Mouse (Mus musculus) ovary, postnatal 36 days (tissue): ENCODE data around the gene Pstpip1.

Experiments
- DNase-seq: peaks from one replicate; pipeline ENCODE4 v3.0.0; 2022; ENCODE audit warnings: low spot score, mixed read lengths

Pstpip1 gene

DNA sequence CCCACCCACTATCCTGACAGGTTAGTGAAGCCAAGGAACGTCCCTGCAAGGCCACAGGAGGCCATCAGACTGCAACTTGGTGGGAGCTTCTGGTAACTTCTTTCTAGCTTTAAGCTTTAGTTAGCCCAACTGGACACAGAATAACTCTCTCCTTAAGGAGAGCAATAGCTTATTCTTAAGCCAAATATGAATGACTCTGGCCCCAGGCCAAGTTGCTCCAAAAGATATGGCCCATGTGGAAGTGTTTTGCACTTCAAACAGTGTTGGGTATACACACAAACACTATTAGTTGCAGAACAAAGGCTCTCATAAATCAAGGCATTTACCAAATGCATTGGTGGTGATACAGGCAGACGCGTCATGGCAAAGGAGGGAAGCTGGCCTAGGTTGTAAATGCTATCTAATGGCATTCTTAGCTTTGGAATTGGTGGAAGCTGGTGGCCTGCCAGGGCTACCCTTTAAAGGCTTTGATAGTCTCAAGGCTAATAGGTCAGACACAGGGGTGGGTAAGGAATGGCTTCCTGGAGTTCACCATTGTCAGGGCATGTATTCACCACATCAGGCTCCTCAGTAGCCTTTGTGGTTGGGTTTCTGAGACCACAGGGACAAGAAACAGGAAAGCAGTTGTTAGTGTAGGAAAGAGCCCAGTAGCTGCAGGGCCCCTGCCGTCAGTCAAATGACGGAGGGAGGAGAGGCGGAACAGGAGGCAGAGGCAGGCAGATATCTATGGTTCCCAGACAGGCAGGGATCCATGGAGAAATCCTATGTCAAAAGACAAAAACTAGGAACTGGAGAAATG, 16.7 kb downstream of the Pstpip1 start:
- no peak for DNase-seq

- no peak for DNase-seq
Observed at GRCm38 (mm10) chr9:56107527-56107926, 17.8 kb downstream of the Pstpip1 start.

DNA sequence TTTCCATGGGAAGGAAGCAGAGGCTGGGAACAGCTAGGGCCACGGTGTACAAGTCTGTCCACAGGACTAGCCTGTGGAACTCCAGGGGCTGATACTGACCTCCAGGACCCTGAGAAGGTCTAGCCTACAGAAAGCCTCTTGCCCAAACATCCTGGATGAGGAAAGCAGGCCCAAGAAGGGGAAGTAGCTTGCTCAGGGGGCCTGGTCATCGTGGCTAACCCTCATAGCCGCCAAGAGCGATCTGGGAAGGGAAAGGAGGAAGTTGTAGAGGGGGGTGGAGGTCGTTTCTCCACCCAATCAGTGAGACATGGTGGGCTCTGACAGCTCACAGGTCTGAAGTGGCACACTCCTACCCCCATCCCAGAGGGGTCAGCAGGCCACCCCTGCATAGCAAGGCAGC, 18.4 kb downstream of the Pstpip1 start:
- no peak for DNase-seq

DNA sequence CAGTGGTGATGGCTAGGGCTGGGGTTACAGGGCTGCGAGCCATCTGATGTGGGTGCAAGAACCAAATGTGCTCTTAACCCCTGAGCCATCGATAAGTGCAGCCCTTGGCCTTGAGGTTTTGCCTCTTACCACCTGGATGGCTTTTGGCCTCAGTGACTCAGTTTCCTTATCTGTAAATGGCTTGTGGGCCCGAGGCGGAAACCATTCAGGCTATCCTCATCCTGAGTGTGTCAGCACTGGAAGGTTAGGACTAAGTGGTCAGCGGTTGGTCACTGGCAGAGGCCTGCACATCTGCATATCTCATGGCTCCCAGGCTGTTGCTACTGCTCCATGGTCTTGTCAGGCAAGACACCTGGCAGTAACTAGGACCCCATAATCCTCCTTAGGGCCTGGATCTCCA, 28.3 kb downstream of the Pstpip1 start:
- no peak for DNase-seq

- peak; percentile 64 for DNase-seq
Observed at GRCm38 (mm10) chr9:56118582-56118981, 28.8 kb downstream of the Pstpip1 start.

- DNase-seq: no peak
Observed at GRCm38 (mm10) chr9:56119651-56120050, 29.9 kb downstream of the Pstpip1 start.

GRCm38 (mm10) chr9:56121097-56121496, 31.3 kb downstream of the Pstpip1 start:
- DNase-seq: no peak

DNA sequence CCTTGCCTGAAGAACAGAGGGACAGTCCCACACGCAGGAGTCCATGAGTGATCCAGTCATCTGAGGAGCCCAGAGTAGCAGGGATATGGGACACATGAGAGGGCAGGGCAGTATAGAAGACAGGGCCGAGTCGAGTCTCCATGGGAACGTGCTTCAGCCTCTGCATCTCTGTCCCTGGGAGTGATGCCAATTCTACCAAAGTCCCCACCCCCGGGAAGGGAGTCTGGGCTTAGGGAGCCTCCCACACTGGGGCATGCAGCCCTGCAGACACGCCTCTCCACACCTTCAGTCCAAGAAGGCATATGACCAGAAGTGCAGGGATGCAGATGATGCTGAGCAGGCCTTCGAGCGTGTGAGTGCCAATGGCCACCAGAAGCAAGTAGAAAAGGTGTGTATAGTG, 33.2 kb downstream of the Pstpip1 start:
- DNase-seq: peak; percentile 46

DNA sequence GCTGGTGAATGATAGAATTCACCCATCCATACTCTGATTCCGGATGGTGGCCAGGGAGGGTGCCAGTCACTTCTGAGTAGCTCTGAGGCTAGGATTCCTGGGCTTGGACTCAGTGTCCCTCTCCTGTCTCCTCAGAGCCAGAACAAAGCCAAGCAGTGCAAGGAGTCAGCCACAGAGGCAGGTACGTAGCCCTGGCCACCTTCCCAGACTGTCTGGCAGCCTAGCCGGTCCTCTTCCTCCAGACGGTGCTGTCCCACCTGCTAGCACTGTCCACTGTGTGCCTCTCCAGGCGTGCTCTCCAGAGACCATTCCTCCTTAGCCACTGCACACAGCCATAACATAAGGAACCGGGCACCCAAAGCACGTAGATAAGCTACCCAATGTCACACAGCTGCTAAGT, 33.9 kb downstream of the Pstpip1 start:
- no peak for DNase-seq

GRCm38 (mm10) chr9:56124561-56124960, 34.8 kb downstream of the Pstpip1 start:
- DNase-seq: no peak

- DNase-seq: no peak
Observed at GRCm38 (mm10) chr9:56126453-56127173, 36.9 kb downstream of the Pstpip1 start.

DNA sequence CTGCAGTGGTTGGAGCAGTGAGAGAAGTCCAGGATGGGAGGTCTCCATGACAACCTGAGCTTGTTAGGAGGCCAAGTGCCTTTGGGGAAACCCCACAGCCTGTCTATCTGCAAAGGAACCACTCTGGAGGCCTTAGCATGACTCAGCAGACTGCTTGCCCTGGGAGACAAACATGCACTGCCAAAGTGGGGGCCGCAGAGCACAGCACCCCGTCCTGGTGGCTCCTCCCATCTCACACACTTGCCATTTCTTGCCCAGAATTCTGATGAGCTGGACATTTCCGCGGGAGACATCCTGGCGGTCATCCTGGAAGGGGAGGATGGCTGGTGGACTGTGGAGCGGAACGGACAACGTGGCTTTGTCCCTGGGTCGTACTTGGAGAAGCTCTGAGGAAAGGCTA, 38.6 kb downstream of the Pstpip1 start:
- no peak for DNase-seq

DNA sequence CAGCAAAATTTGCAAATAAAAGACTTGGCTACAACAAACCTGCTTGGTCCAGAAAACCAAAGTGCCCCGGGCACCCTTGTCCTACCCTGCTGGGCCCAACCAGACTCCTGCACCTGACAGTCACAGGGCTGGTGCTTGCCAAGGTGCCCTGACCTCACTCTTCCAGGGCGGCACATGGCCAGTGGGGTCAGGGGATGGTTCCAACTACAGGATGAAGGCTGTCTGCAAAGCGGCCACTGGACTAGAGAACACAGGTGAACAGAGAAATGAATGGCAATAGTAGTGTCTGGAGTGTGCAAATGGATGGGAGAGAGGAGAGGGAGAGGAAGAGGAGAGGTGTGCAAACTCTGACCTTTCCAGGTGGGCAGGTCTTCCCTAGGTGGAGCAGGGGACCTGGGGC, 40.2 kb downstream of the Pstpip1 start:
- DNase-seq: no peak

GRCm38 (mm10) chr9:56130536-56130935, 40.8 kb downstream of the Pstpip1 start:
- DNase-seq: no peak

DNA sequence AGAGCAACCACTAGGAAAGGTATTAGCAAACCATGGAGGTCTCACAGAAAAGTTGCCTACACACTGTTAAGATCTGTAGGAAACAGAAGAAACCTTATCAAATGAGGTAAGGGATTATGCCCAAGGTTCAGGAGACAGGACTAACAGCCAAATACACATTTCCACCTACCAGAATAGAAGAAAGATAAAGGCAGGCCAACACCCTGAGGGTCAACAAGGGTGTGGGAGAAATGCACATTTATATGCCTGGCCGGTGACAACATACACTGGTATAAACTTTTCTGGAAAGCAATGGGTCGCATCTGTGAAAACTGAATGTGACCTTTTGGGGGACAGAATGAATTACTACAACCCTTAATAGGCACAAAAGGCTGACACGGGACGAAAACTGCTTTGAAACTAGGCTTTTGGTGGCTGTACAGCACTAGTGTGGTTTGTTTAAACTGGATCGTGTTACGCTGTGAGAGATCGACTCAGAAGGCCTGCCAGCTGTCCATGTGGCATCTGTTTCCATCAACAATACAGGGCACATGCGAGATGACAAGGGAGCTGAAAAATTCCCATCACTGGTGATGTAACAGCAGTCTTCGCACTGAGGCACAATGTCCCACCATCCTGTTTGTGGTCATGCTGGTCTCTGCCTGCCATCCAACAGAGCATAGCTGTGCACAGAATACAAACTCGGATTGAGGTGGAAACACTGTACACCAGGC, 42.2 kb downstream of the Pstpip1 start:
- DNase-seq: no peak

- no peak for DNase-seq
Observed at GRCm38 (mm10) chr9:56133970-56134369, 44.2 kb downstream of the Pstpip1 start.

DNA sequence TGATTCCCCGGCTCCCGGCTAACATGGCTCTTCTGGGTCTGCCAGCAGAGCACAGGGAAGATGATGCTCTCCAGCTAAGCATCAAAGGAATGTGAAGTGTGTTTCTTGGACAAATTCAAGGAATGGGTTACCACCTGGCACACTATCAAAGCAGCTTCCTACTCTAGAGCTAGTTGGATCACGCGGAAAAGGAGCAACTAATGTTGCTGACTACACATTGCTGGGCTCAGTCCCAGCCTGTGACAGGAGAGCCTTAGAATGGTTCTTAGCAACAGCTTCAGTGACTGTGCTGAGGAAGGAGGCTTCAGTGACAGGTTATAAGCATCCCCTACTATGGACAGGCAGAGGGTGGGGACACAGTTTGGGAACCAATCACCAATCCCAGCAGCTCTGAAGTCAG, 44.9 kb downstream of the Pstpip1 start:
- DNase-seq: no peak

DNA sequence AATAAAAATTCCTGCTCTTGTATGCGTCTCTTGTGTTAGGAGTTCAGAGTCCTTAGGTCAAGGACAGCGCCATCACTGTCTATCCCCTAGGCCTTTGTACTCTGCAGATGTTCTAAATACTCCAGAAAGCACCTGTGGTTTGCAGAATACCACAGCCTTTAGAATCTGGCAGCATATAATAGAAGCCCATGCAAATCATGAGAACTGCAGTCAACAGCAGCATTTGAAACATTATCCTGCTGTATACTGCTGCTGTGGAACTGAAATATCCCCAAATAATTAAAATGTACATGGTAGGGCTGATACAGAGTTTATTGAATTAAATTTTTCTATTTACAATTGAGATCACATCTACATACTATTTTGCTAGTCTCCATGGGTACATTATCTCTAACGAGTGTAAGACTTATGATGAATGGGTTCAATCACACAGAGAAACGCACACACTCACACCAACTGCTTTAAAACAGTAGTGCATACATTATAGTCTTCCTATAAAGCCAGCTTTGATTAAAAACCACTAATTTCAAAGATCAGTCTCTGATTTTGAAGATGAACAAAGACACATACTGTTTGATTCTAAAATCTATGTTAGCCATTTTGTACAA, 45.9 kb downstream of the Pstpip1 start:
- no peak for DNase-seq

GRCm38 (mm10) chr9:56141776-56142175, 52.0 kb downstream of the Pstpip1 start:
- no peak for DNase-seq

DNA sequence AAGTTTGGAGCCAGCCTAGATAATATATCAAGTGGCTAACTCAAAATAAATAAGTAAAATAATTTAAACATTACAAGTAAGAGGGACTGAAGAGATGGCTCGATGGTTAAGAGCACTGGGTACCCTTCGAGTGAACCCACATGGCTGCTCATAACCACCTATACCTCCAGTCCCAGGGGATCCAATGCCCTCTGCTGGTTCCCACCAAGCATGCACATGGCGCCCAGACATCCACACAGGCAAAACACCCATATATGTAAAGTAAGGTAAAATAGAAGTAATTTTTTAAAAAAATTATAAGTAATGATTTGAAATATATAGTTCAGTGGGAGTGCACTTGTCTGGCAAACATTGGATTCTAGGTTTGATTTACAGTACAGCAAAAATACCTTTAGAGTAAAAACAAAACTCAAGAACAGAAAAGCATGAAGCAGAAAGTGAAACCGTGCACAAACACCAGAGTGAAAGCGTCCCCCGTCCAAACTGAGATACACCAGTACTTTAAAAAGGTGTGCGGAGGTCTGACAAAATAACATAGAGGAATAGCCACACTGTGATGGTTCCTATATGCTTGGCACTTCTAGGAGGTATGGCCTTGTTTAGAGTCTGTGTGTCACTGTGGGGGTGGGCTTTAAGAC, 54.7 kb downstream of the Pstpip1 start:
- no peak for DNase-seq

DNA sequence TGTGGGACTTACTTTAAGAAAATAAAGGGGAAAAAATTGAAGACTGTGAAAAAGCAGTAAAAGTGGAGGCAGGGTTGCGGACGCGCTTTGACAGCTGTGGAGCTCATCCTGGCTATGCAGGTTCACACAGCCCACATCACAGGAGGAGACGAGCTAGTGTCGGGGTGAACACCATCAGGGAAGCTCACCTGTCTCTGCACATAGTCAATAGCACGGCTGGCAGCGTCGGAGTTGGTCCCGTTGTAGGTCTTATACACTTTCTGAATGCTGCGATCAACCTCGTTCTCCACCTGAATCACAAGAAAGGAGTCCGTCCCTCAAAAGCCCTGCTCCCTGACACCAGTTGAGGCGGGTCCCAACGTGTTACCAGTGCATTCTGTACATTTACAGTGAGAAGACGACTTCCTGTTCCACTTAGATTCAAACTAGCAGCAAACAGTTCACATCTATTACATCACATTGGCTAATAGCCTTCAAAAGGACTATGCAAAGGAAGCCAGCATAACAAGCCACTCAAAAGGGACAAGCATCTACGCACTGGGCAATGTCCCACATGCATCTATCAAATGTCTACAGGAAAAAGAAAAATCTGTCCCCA, 56.7 kb downstream of the Pstpip1 start:
- no peak for DNase-seq
